Mouse (Mus musculus) CH12F3 (cell line): Measurements from ENCODE around the gene Gm33815.
"Not testable (repeated sequence)": the region's sequence is repeated elsewhere in the genome, so short reads cannot be mapped to it uniquely, and the experiment has no call there.

ENCODE experiments used
- in situ Hi-C: fragments of 300-500 bp; cut with MboI; formaldehyde crosslinking; loops from 2 replicates; pipeline ENCODE4 v1.14.3; 2020; ENCODE audit warnings: low sequenced_read_pairs

The Gm33815 gene

DNA sequence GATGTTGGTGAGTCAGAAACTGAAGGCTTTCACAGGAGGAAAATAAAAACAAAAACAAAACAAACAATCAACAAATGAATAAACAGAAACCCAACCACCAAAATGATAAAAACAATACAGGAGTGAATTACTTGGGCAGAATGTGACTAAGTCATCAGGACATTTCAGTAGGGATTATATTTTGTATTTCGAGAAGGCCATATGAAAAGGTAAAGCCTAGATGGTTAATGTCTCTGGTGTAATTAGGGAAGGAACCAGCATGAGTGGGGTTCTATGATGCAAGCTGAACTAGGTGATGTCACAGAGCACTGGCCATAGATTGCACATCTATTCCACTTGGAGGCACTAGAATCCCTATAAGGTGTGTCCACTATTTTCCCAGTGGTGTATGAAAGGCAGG is at the start of gene Gm33815:
Gm33815 (plus strand) TSS at position 301 of the 400 bp plus-strand sequence.
- in situ Hi-C loops: not testable (repeated sequence)
